Mouse (Mus musculus): Measurements from ENCODE around the gene Ralbp1. TPM values are rescaled to one million over a fixed set of nuclear protein-coding genes. Genes with fewer than 3 reads are reported as not detected.

The Ralbp1 gene
- total and polyA plus RNA-seq, 3 experiments, result 53.2 to 69.6 TPM; not detected in 1

- peaks cover 4 to 7% of the 10 kb centered on the region in 2 experiments for H3K36me3 ChIP-seq (ENCODE audit: control insufficient read depth in 1 of 2, insufficient read depth in 2 of 2, low read length in 2 of 2)
- H3K4me3 ChIP-seq (ENCODE audit: control insufficient read depth in 1 of 2, insufficient read depth in 1 of 2, low read depth in 2 of 2, low read length in 2 of 2), result no peak overlapping the region
- H3K79me2 ChIP-seq (ENCODE audit: control insufficient read depth, insufficient read depth, low read length, poor library complexity), result peaks cover 45% of the 10 kb centered on the region
- TF ChIP-seq MEF2A (IDR thresholded peaks at IDR 0.05; ENCODE audit: extremely low read depth, insufficient replicate concordance, low read depth, low read length, poor library complexity, severe bottlenecking) (no peak), MAFK (IDR thresholded peaks at IDR 0.05; ENCODE audit: borderline replicate concordance, low read depth, low read length) (no peak), KAT2A (conservative IDR thresholded peaks at IDR 0.05; ENCODE audit: low read depth, low read length) (no peak), GABPA (IDR thresholded peaks at IDR 0.05; ENCODE audit: low read depth, low read length) (no peak), NRF1 (IDR thresholded peaks at IDR 0.05; ENCODE audit: insufficient read depth, low read depth, low read length, poor library complexity, severe bottlenecking) (no peak), NELFE (IDR thresholded peaks at IDR 0.05; ENCODE audit: low read depth, low read length) (no peak), RAD21 (IDR thresholded peaks at IDR 0.05; ENCODE audit: low read depth, low read length) (no peak), ZKSCAN1 (IDR thresholded peaks at IDR 0.05; ENCODE audit: low read depth, low read length) (no peak), POLR2A (IDR thresholded peaks at IDR 0.05; ENCODE audit: control insufficient read depth in 1 of 2, insufficient read depth in 1 of 2, low read depth in 1 of 2, low read length in 2 of 2, poor library complexity in 1 of 2) (no peak), HCFC1 (IDR thresholded peaks at IDR 0.05; ENCODE audit: low read depth, low read length) (no peak), MYB (IDR thresholded peaks at IDR 0.05; ENCODE audit: low read depth, low read length) (no peak), ZC3H11A (IDR thresholded peaks at IDR 0.05; ENCODE audit: low read depth, low read length) (no peak), USF2 (IDR thresholded peaks at IDR 0.05; ENCODE audit: borderline replicate concordance in 1 of 2, insufficient read depth in 1 of 2, low read depth in 1 of 2, low read length in 2 of 2) (0 out of 4 replicates have a peak, but pooled peaks of 1 of the 2 experiments have one; percentile 6), ZNF384 (IDR thresholded peaks at IDR 0.05; ENCODE audit: low read depth, low read length) (no peak; the same call in 1 of the 2 replicates), SIN3A (IDR thresholded peaks at IDR 0.05; ENCODE audit: low read length) (0 out of 2 replicates have a peak, but pooled peaks have one; percentile 12), TBP (IDR thresholded peaks at IDR 0.05; ENCODE audit: low read depth, low read length) (no peak), E2F4 (IDR thresholded peaks at IDR 0.05; ENCODE audit: borderline replicate concordance, low read depth, low read length) (no peak)
- H3K9ac ChIP-seq (ENCODE audit: control insufficient read depth, low read depth, low read length, poor library complexity, severe bottlenecking), result no peak overlapping the region
- H3K9me3 ChIP-seq (replicated peaks; ENCODE audit: insufficient read depth, low read length), result no peaks in the 10 kb centered on the region
- peaks cover 4 to 11% of the 10 kb centered on the region in 2 experiments for H3K4me1 ChIP-seq (ENCODE audit: control insufficient read depth in 1 of 2, insufficient read depth in 2 of 2, low read length in 2 of 2)
- no peak for DNase-seq (ENCODE audit: low read depth, low spot score)
- H3K27me3 ChIP-seq (ENCODE audit: control insufficient read depth in 1 of 2, insufficient read depth in 2 of 2, low read length in 2 of 2), result no peaks in the 10 kb centered on the region
- no peak overlapping the region for H3K27ac ChIP-seq (ENCODE audit: control insufficient read depth, low read depth, low read length)
These were observed 86.2 kb downstream of the Ralbp1 start for GRCm38 (mm10) chr17:65799353-65799752.

- no peak overlapping the region for H3K9ac ChIP-seq (ENCODE audit: control insufficient read depth, low read depth, low read length, poor library complexity, severe bottlenecking)
- no peak for DNase-seq (ENCODE audit: low read depth, low spot score)
These were observed 87.2 kb downstream of the Ralbp1 start for GRCm38 (mm10) chr17:65798446-65798845.

More at GRCm38 (mm10) chr17:65798446-65798845, 87.2 kb downstream of the Ralbp1 start:
- Histone ChIP-seq H3K4me1 (ENCODE audit: control insufficient read depth in 1 of 2, insufficient read depth in 2 of 2, low read length in 2 of 2) (peaks cover 4 to 11% of the 10 kb centered on the region in 2 experiments), H3K27me3 (ENCODE audit: control insufficient read depth in 1 of 2, insufficient read depth in 2 of 2, low read length in 2 of 2) (no peaks in the 10 kb centered on the region), H3K4me3 (ENCODE audit: control insufficient read depth in 1 of 2, insufficient read depth in 1 of 2, low read depth in 2 of 2, low read length in 2 of 2) (no peak overlapping the region), H3K36me3 (ENCODE audit: control insufficient read depth in 1 of 2, insufficient read depth in 2 of 2, low read length in 2 of 2) (peaks cover under 1 to 7% of the 10 kb centered on the region in 2 experiments; a peak in 3 of 4 replicates), H3K79me2 (ENCODE audit: control insufficient read depth, insufficient read depth, low read length, poor library complexity) (peaks cover 49% of the 10 kb centered on the region), H3K9me3 (replicated peaks; ENCODE audit: insufficient read depth, low read length) (no peaks in the 10 kb centered on the region), H3K27ac (ENCODE audit: control insufficient read depth, low read depth, low read length) (no peak overlapping the region)
- TF ChIP-seq JUND (IDR thresholded peaks at IDR 0.05; ENCODE audit: low read depth, low read length) (no peak), ZC3H11A (IDR thresholded peaks at IDR 0.05; ENCODE audit: low read depth, low read length) (no peak), NELFE (IDR thresholded peaks at IDR 0.05; ENCODE audit: low read depth, low read length) (no peak), MAZ (IDR thresholded peaks at IDR 0.05; ENCODE audit: low read depth, low read length) (no peak), ZMIZ1 (IDR thresholded peaks at IDR 0.05; ENCODE audit: low read depth, low read length) (no peak), CHD1 (IDR thresholded peaks at IDR 0.05; ENCODE audit: low read depth, low read length) (no peak), POLR2AphosphoS5 (IDR thresholded peaks at IDR 0.05; ENCODE audit: borderline replicate concordance, low read depth, low read length) (no peak)
